Mouse (Mus musculus) cerebellum, adult 2 months (tissue): ENCODE measurements at regions not wholly inside any gene's neighbourhood (a gene's known extent, or its start where the extent isn't known, plus 50 kb on each side); places are given as distances from the start of the nearest gene placed in this dataset.

Experiments
- CTCF ChIP-seq: fragments of 200-500 bp; IDR thresholded peaks from 2 replicates; pipeline ENCODE4 v1.5.1; 2011; ENCODE audit warnings: low read depth, mild to moderate bottlenecking, control low read depth, low read length, moderate library complexity, borderline replicate concordance; ENCODE audit not compliant: insufficient read depth
- POLR2A ChIP-seq: fragments of 200-500 bp; IDR thresholded peaks from 2 replicates; pipeline ENCODE4 v1.6.1; 2011; ENCODE audit warnings: low read length, control low read depth, borderline replicate concordance; ENCODE audit not compliant: insufficient read depth

- TF ChIP-seq CTCF (no peak), POLR2A (no peak)
These were observed 155.9 kb upstream of the Plcz1 start for GRCm38 (mm10) chr6:140197113-140197675.
